Mouse (Mus musculus) hindbrain, embryonic 11.5 days (tissue): ENCODE data around the gene Pxt1. TPM values are rescaled to one million over a fixed set of nuclear protein-coding genes. Genes with fewer than 3 reads are reported as not detected.
A peak's percentile ranks its signal among the peaks of the same experiment; 100 is the strongest.

Experiments used
- ATAC-seq: fragments of 200-750 bp; cut with Nextera tagmentation; 2 replicates; pipeline ENCODE4 v1.8.0; 2017; ENCODE audit warnings: mild to moderate bottlenecking, moderate TSS enrichment, moderate library complexity; ENCODE audit not compliant: low FRiP score
- DNase-seq: peaks from one replicate; pipeline ENCODE4 v3.0.0-alpha.2; 2015; ENCODE audit warnings: low spot score
- H3K27ac ChIP-seq: fragments of 300-500 bp; sonication (generic); 2 replicates; pipeline ENCODE4 v1.5.1; 2014; ENCODE audit warnings: mild to moderate bottlenecking, low read depth, low read length
- H3K27me3 ChIP-seq: fragments of 300-500 bp; sonication (generic); 2 replicates; pipeline ENCODE4 v1.6.1; 2014; ENCODE audit warnings: mild to moderate bottlenecking, low read length, moderate library complexity, mixed read lengths; ENCODE audit not compliant: control insufficient read depth, insufficient read depth
- H3K36me3 ChIP-seq: fragments of 300-500 bp; sonication (generic); 2 replicates; pipeline ENCODE4 v1.6.1; 2014; ENCODE audit warnings: mild to moderate bottlenecking, low read length, moderate library complexity, mixed read lengths; ENCODE audit not compliant: control insufficient read depth, insufficient read depth
- H3K4me1 ChIP-seq: fragments of 300-500 bp; sonication (generic); replicated peaks from 2 replicates; pipeline ENCODE4 v1.6.1; 2014; ENCODE audit warnings: low read length, mixed read lengths; ENCODE audit not compliant: control insufficient read depth, insufficient read depth
- H3K4me2 ChIP-seq: fragments of 300-500 bp; sonication (generic); replicated peaks from 2 replicates; pipeline ENCODE4 v1.6.1; 2014; ENCODE audit warnings: mild to moderate bottlenecking, low read depth, low read length
- H3K4me3 ChIP-seq: fragments of 300-500 bp; sonication (generic); 2 replicates; pipeline ENCODE4 v1.5.1; 2014; ENCODE audit warnings: low read depth, low read length
- H3K9ac ChIP-seq: fragments of 300-500 bp; sonication (generic); 2 replicates; pipeline ENCODE4 v1.6.1; 2014; ENCODE audit warnings: low read depth, low read length
- H3K9me3 ChIP-seq: fragments of 300-500 bp; sonication (generic); 2 replicates; pipeline ENCODE4 v1.6.1; 2016; ENCODE audit warnings: low read length; ENCODE audit not compliant: control insufficient read depth
- WGBS: fragments of 180-500 bp; shearing (Covaris S2); extraction: QIAGEN DNeasy Blood & Tissue Kit; methylation state at CpG from one replicate; pipeline ENCODE4 v1.1.7; 2014; 5-methylcytosine and 5-hydroxymethylcytosine counted together
- polyA plus RNA-seq: library from polyadenylated mRNA; unstranded; fragments of >200 nt; fragmentation: Nextera tagmentation; extraction: Ambion mirVana; gene quantifications from 2 replicates; pipeline ENCODE4 v1.2.1, GENCODE M21; 2014

The Pxt1 gene
- polyA plus RNA-seq, 1 experiment from 2014 or later = 0.34 TPM

GRCm38 (mm10) chr17:28984724-28985420 is 41.2 kb upstream of the Pxt1 start:
- no peaks in the 10 kb centered on the region for H3K4me1 ChIP-seq
- DNase-seq = no peak
- no peak overlapping the region for H3K27ac ChIP-seq
- no peak overlapping the region for H3K4me2 ChIP-seq
- no peak overlapping the region for H3K9ac ChIP-seq
- H3K36me3 ChIP-seq = peaks cover 9% of the 10 kb centered on the region; the same call in 1 of the 2 replicates
- no peaks in the 10 kb centered on the region for H3K27me3 ChIP-seq
- 84% methylated on average over 1 of the region's 1 CpGs for WGBS
- no peak overlapping the region for H3K4me3 ChIP-seq
- no peaks in the 10 kb centered on the region for H3K9me3 ChIP-seq
- ATAC-seq = no peak

GRCm38 (mm10) chr17:28982591-28982990 is 39.0 kb upstream of the Pxt1 start:
- Histone ChIP-seq H3K27ac (no peak overlapping the region), H3K27me3 (no peaks in the 10 kb centered on the region), H3K4me1 (no peaks in the 10 kb centered on the region), H3K4me2 (no peak overlapping the region), H3K9ac (no peak overlapping the region), H3K4me3 (no peak overlapping the region), H3K9me3 (no peaks in the 10 kb centered on the region), H3K36me3 (peaks cover 13% of the 10 kb centered on the region; the same call in 1 of the 2 replicates)
- 49% methylated on average over 4 of the region's 4 CpGs for WGBS
- no peak for ATAC-seq
- no peak for DNase-seq

DNA sequence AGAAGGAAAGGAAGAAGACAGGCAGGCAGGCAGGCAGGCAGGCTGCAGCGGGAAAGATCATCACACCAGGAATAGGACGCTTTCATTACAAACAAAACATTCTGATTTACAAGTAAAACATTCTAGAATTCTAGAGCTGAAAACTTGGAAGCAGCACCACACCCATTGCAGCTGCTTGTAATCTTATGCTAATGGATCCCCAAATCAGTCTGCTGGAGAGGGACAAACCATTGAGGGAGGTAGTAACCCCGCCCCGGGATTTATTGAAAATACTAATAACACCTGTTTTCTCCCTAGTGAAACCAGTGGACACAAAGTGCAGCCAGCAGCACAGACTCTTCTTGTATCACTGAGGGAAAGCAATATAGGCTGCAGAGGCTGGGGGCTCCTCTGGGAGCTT is 37.4 kb upstream of the Pxt1 start:
- H3K36me3 ChIP-seq = peaks cover 10% of the 10 kb centered on the region; the same call in 1 of the 2 replicates

DNA sequence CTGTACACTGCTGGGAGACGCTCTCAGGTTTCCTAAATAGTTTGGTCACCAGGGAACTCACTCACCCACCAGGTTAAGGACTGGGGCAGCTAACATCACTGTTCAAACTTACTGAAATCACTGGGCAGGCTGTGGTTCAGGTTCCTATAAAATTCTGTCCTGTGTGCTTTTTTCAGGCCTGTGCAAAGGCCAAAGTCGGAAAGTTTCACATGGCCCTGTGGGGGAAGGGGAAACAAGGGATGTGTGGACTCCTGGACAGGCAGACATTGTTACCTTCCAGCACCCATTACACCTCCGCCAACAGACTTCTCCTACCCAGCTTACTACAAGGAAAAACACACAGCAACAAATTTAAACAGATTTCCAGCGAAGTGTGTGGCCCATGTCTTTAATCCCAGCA is 35.5 kb upstream of the Pxt1 start:
- Histone ChIP-seq H3K4me2 (no peak overlapping the region), H3K4me3 (no peak overlapping the region), H3K27me3 (no peaks in the 10 kb centered on the region), H3K36me3 (peaks cover 12% of the 10 kb centered on the region; the same call in 1 of the 2 replicates), H3K4me1 (no peaks in the 10 kb centered on the region), H3K27ac (no peak overlapping the region), H3K9me3 (no peaks in the 10 kb centered on the region), H3K9ac (no peak overlapping the region)
- DNase-seq = no peak
- 94% methylated on average over 4 of the region's 4 CpGs for whole genome bisulfite sequencing
- no peak for ATAC-seq

More for the DNA sequence above, 37.4 kb upstream of the Pxt1 start:
- H3K4me2 ChIP-seq = no peak overlapping the region
- 87% methylated on average over 4 of the region's 4 CpGs for WGBS
- no peak overlapping the region for H3K4me3 ChIP-seq
- ATAC-seq (no peak), DNase-seq (no peak)
- H3K9me3 ChIP-seq = no peaks in the 10 kb centered on the region
- no peak overlapping the region for H3K9ac ChIP-seq
- no peaks in the 10 kb centered on the region for H3K27me3 ChIP-seq
- H3K27ac ChIP-seq = no peak overlapping the region
- no peaks in the 10 kb centered on the region for H3K4me1 ChIP-seq

- H3K4me1 ChIP-seq = no peaks in the 10 kb centered on the region
These were observed 26.5 kb upstream of the Pxt1 start for GRCm38 (mm10) chr17:28970122-28970521.

DNA sequence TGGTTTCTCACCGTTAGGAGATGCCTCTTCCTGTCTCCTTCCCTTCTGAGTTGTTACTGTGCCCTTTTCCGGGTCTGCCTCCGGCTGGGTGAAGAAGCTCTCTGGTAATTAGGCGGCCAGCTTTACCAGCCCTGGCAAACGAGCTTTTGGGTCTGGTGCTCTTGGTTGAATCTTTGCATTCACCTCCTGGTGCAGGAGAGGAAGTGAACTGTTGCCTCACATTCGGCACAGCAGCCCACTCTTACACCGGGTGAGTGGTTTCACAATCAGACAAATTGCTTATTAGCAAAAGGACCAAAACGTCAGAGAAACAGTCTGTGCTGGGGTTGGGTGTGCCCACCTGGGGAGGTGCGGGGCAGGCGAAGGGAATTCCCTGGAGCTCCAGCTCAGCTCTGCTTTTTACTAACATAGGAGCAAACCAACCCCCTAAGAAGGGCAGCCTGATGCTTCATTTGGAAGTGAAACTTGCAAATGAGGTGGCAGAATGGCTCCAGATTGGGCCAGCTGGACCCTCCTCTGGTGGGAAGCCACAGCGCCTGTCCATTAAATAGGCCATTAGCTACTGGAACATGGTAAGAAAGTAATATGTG is 23.5 kb upstream of the Pxt1 start:
- ATAC-seq (no peak), DNase-seq (no peak)
- Histone ChIP-seq H3K4me3 (no peak overlapping the region), H3K4me1 (no peaks in the 10 kb centered on the region), H3K9me3 (no peaks in the 10 kb centered on the region), H3K27ac (no peak overlapping the region), H3K4me2 (no peak overlapping the region), H3K9ac (no peak overlapping the region), H3K36me3 (peaks cover 24% of the 10 kb centered on the region), H3K27me3 (no peaks in the 10 kb centered on the region)
- 76% methylated on average over 11 of the region's 11 CpGs for WGBS

More at GRCm38 (mm10) chr17:28970122-28970521, 26.5 kb upstream of the Pxt1 start:
- H3K4me3 ChIP-seq = no peak overlapping the region
- DNase-seq = no peak
- ATAC-seq = no peak
- H3K27me3 ChIP-seq = no peaks in the 10 kb centered on the region
- peaks cover 21% of the 10 kb centered on the region for H3K36me3 ChIP-seq
- H3K27ac ChIP-seq = no peak overlapping the region
- no peaks in the 10 kb centered on the region for H3K9me3 ChIP-seq
- H3K9ac ChIP-seq = no peak overlapping the region
- no peak overlapping the region for H3K4me2 ChIP-seq

- DNase-seq = no peak
- no peak overlapping the region for H3K27ac ChIP-seq
- no peaks in the 10 kb centered on the region for H3K4me1 ChIP-seq
- no peak for ATAC-seq
- H3K36me3 ChIP-seq = peaks cover 24% of the 10 kb centered on the region
- H3K4me2 ChIP-seq = no peak overlapping the region
- H3K4me3 ChIP-seq = no peak overlapping the region
- no peak overlapping the region for H3K9ac ChIP-seq
- no peaks in the 10 kb centered on the region for H3K27me3 ChIP-seq
- H3K9me3 ChIP-seq = no peaks in the 10 kb centered on the region
- 91% methylated on average over 10 of the region's 10 CpGs for WGBS
These were observed 18.0 kb upstream of the Pxt1 start for GRCm38 (mm10) chr17:28961596-28961995.

DNA sequence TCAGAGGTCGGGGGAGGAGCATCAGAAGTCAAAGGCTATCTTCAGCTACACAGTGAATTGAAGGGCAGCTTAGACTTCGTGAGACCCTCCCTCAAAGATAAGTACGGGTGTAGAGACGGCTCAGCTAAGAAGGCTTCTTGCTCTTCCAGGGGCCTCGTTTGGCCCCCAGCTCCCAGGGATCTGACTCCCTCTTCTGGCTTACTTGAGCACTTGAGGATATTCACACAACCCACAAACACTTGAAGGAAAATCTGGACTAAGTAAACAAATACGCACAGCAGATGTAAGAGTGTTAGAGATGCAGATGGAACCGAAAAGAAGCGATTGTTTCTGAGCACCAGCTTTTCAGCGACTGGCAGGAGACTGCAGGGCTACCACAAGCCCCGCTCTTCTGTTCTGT is 17.0 kb upstream of the Pxt1 start:
- no peaks in the 10 kb centered on the region for H3K27me3 ChIP-seq
- DNase-seq (no peak), ATAC-seq (no peak)
- no peaks in the 10 kb centered on the region for H3K9me3 ChIP-seq
- no peak overlapping the region for H3K9ac ChIP-seq
- no peak overlapping the region for H3K27ac ChIP-seq
- 83% methylated on average over 10 of the region's 10 CpGs for WGBS
- H3K4me1 ChIP-seq = no peaks in the 10 kb centered on the region
- no peak overlapping the region for H3K4me2 ChIP-seq
- peaks cover 18% of the 10 kb centered on the region for H3K36me3 ChIP-seq
- no peak overlapping the region for H3K4me3 ChIP-seq

- Histone ChIP-seq H3K9me3 (no peaks in the 10 kb centered on the region), H3K9ac (no peak overlapping the region), H3K36me3 (0 out of 2 replicates have a peak, but pooled peaks cover 2% of the 10 kb centered on the region), H3K4me1 (peaks cover 4% of the 10 kb centered on the region; the same call in 1 of the 2 replicates), H3K27ac (no peak overlapping the region), H3K27me3 (no peaks in the 10 kb centered on the region), H3K4me3 (no peak overlapping the region), H3K4me2 (peak overlapping the region; percentile 85; the same call in 1 of the 2 replicates)
- no peak for DNase-seq
- WGBS = 97% methylated on average over 9 of the region's 9 CpGs
- ATAC-seq = no peak
These were observed 10.8 kb upstream of the Pxt1 start for GRCm38 (mm10) chr17:28954416-28954815.
